Mouse (Mus musculus) gastrocnemius, postnatal 14 days (tissue): ENCODE measurements around the gene Cnnm3. TPM values are rescaled to one million over a fixed set of nuclear protein-coding genes. Genes with fewer than 3 reads are reported as not detected.
A peak's percentile ranks its signal among the peaks of the same experiment; 100 is the strongest.

Experiments
- DNase-seq: peaks from one replicate; pipeline ENCODE4 v3.0.0; 2021; ENCODE audit warnings: mixed read lengths
- intact Hi-C: fragments of 180-260 bp; cut with DNase I; formaldehyde crosslinking; loops from one replicate; pipeline ENCODE4 v1.15.1; 2025; ENCODE audit warnings: low total_unique reads
- total RNA-seq, 2 experiments: library from RNA; stranded (reverse); gene quantifications; 2 replicates each; pipeline ENCODE4 v1.2.3; 2021

The Cnnm3 gene
- total RNA-seq, 2 experiments from 2014 or later = 9.3 to 13.3 TPM

- DNase-seq = no peak
- intact Hi-C loops = loop anchor here (5.0 kb wide), 1 partner anchor 133 kb away; the partner anchor contains the start of gene Fam178b
These were observed 37.8 kb downstream of the Cnnm3 start for GRCm38 (mm10) chr1:36549491-36549890.

DNA sequence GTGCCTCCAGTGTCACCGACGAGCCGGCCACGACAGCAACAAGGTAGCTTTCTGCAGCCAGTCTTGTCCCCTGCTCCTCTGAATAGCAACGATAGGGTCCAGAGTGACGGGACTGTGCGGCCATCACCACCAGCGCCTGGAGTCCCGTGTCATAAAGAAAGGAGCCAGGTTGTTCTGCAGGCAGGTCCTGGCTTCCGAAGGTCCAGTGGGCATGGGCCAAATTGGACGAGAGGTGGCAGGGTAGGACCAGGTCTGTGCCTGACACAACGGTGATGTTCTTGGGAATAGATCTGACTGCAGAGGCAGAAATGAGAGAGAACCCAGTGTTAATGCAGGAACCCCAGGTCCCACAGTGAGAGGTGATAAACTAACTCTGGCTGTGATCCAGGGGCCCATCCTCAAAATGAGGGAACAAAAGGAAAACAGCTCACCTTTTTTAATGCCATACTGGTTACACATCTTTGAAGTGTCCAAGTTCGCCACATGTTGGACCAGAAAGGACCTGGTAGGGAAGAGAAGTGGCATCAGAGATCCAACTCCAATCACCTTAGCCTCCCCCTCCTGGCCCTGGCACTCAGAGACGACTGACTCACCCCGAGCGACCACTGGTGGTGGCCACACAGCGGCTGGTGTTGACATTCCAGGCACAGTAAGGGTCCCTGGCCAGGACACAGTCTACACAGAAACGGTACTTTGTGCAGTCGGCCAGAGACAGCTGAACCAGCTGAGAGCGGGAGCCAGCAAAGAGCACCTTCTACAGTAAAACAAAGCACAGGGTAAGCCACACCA lies 38.6 kb downstream of the Cnnm3 start:
- intact Hi-C loops = loop anchor here (5.0 kb wide), 1 partner anchor 82 kb away; no protein-coding TSS in a partner anchor
- DNase-seq = no peak

DNA sequence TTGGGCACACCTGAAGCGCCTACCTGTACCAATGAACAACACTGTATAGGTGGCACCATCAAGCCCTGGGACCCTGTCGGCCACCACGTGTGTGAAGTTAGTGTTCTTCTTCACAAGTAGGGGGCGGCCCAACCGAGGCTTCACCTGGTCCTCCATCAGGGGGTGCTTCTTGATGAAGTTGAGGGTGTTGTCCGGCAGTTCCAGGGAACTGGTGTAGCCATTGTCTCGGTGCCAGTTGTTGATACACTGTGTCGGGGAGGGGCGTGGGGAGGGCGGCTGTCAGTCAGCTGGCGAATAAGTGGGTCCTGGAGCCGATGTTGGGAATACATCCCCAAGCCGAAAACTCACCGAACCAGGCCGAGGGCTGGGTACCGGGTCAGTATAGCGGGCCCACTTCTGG lies 40.2 kb downstream of the Cnnm3 start:
- intact Hi-C loops = loop anchor here (5.0 kb wide), 1 partner anchor 80 kb away; no protein-coding TSS in a partner anchor
- DNase-seq = no peak

DNA sequence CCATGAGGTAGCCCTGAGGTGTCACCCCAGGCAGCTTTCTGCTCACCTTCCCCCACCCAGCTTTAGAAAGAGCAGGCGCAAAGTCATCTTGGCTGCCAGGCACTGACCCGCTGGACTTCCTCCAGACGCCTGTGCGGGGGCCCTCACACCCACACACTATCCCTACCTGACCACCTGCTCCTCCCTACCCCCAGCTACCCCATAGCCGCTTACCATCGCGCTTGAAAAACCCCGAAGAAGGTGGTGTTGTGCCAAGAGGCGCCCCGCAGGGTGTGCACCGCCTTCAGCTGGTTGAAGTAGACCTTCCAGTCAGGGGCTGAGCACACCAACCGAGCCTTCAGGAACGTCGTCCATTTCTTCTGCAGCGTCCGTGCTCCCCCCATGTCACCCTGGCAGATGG lies 40.8 kb downstream of the Cnnm3 start:
- no peak for DNase-seq
- intact Hi-C loops = loop anchor here (5.0 kb wide), 1 partner anchor 80 kb away; no protein-coding TSS in a partner anchor

- no peak for DNase-seq
- intact Hi-C loops = loop anchor here (5.0 kb wide), 1 partner anchor 77 kb away; no protein-coding TSS in a partner anchor
These were observed 43.1 kb downstream of the Cnnm3 start for GRCm38 (mm10) chr1:36554633-36555399.

DNA sequence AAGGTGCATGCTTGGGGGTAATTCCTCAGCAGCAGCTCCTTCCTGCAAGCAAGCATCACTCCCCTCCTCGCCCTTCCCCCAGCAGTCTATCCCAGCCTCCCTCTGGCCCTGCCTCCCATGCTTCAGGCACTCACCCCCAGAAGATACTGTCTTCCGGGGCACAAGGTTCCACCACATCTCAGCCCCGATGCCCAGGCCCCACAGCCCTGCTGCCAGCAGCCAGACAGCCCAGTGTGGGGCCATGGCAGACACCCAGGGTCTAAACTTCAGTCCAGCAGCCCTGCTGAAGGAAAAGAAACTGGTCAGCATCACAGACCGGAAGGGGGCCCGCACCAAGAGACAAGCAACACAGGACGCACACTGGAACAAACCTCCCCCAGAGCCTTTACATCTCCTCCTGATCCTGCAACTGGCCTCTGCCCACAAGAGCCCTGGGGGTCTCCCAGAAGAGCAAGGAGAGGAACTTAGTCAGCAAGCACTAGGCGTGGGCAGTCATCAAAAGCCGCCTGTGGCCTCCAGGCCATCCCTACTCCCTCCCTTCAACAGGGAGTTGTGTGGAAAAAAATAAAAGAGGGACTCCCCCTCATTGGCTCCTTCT lies 44.2 kb downstream of the Cnnm3 start:
- intact Hi-C loops = no loop called here
- DNase-seq = no peak

DNA sequence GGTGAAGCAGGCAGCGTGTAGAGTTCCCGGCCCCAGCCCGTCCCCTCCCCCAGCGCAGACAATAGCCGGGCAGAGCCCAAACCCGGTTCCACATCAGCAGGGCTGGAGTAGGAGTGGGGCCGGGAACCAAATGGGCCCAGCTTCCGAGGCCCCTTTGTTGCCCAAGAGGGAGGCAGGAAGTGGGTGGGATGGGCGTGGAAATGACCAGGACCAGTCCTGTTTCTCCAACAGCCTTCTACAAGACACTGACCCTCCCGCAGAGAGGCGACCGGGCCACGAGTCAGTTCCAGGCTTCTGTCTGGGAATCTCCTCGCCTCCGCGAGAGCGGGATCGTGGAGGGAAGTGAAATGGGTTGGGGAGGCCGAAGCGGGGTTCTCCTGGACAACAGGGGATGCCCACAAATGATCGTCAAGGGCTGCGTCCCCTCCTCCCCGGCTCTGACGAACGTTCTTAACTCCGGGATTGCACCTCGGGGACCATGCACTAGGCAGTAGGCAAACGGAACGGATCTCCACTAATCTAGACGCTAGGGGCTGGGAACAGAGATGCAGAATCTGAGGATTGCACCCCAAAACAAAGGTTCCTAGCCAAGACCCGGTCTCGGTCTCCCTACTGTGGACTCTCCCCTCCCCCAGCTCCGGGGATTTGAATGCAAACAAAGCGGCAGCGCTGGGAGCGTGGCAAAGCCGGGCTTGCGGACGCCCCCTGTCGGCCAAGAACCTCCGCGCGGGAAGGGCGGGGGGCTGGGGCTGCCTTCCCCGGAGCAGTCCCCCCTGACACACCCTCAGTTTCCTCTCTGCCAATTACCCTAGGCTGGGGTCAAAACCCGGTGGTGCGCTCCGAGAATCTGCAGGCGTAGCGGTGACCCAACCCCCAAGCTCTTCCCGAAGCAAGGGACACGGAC lies 45.1 kb downstream of the Cnnm3 start:
- peak; percentile 93 for DNase-seq
- intact Hi-C loops = no loop called here

DNA sequence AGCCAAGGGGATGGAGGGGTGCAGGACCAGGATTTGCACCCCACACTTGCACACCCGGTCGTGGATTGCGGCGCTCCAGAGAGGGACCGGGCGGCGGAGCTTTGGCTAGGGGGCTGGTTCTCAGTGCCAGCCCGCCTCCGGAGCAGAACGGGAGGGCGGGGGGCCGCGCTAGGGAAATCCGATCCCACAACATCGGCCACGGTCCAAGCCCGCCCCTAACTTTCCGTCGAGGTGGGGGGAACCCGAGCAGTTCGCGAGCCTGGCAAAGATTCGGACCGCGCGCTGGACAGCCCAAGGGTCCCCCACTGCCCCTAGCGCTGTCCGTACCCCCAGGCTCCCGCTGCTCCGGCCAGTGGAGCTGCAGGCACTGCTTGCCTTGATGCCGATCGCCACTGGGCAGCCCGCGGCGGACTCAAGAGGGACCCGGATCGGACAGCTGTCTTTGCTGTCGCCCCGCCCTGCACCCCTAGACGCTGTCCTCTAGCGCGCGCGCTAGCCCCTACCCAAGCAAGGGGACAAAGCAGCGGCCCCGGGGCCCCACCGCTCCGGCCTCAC lies 45.9 kb downstream of the Cnnm3 start:
- intact Hi-C loops = no loop called here
- DNase-seq = peak; percentile 93

- DNase-seq = peak; percentile 81
- intact Hi-C loops = no loop called here
These were observed 46.6 kb downstream of the Cnnm3 start, which contains the start of gene Sema4c for GRCm38 (mm10) chr1:36558031-36558993. Gene Sema4c (minus strand): TSS chr1:36558349.

DNA sequence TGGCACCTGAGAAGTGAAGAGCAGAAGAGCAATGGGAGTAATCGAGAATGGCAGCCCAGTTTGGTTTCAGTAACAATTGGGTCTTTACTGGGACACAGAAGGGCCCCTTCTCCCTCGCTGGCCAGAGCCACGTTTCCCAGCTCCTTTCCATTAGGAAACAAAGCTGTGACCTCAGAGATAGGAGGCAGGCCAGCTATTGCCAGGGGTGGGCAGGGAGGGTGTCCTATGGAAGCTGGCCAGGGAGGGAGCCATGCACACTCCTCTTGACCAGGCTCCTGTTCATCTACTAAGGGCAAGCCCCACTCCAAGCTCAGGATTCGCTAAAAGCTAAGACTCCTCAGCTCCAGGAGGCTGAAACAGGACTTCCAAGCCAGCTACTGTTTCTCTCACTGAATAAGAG lies 47.6 kb downstream of the Cnnm3 start:
- intact Hi-C loops = no loop called here
- no peak for DNase-seq

GRCm38 (mm10) chr1:36559888-36560287 lies 48.2 kb downstream of the Cnnm3 start:
- no peak for DNase-seq
- intact Hi-C loops = no loop called here

DNA sequence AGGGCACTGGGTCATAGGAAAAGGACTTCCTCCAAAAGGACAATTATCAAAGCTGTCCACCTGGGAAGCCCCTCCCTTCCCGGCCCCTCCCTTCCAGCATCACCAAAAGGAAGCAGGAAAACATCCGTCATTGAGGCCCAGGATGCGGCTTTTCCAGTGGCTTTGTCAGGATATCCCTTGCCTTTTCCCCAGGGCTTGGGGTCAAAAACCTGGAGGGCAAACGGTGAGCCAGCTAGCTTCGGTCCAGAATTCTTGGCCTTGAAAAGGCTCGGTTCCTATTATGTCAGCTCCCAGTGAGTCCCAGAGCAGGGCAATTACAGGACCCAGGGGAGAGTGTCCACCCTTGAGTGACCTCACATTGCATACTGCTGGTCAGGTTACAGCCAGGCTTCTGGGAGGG lies 49.2 kb downstream of the Cnnm3 start:
- no peak for DNase-seq
- intact Hi-C loops = no loop called here

GRCm38 (mm10) chr1:36562388-36562787 lies 50.7 kb downstream of the Cnnm3 start:
- intact Hi-C loops = no loop called here
- DNase-seq = no peak

DNA sequence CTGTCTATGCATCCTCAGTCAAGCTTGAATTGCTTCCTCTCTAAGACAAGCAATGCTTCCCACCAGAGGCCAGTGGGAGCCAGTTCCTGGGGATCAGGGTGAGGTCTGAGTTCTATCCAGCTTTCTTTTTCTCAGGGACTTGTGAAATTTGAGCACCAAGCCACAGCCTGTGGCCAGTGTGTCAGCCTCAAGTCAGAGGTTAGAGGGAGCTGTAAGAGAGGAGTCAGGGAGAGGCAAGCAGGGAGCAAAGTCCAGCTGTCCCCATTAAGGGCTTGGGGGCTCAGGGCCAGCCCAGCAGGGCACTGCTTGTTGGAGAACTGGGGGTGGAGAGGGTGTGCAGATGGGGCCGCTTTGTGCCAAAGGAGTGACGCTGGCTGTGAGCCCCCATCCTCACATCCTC lies 51.5 kb downstream of the Cnnm3 start:
- no peak for DNase-seq
- intact Hi-C loops = no loop called here

DNA sequence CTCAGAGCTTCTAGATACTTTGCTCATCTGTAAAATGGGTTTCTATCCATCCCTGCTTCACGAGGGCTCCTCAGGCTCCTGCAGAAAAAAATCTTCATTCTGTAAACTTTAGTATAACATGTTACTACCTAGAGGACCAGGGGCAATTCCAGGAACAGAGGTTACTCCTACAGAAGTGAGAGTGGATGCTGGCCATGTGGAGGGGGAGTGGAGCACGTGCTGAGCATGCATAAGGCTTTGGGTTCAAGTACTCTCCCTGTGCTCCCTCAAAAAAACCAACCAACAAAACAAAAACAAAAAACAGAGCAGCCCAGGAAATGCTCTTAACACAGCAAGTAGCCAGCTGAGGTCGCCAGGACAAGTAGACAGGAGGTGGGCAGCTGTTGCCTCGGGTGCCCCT lies 52.0 kb downstream of the Cnnm3 start:
- intact Hi-C loops = no loop called here
- DNase-seq = no peak

DNA sequence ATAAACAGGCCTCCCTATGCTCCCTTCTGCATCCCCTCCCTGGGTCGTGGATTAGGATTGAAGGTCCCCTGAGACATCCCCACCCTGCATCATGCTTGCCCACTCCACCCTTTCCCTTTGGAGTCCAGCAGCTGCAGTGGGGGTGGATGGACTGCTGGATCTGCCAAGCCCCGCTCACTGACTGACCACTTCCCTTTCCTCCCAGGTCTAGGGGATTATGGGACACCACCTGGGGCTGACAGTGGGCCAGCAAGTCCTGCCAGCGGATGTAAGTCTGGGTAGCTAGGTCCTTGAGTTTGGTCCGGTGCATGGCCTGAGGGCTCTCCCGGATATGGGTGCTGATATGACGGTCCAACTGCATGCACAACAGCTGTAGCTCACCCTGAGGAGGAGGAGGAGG lies 52.4 kb downstream of the Cnnm3 start:
- intact Hi-C loops = no loop called here

DNA sequence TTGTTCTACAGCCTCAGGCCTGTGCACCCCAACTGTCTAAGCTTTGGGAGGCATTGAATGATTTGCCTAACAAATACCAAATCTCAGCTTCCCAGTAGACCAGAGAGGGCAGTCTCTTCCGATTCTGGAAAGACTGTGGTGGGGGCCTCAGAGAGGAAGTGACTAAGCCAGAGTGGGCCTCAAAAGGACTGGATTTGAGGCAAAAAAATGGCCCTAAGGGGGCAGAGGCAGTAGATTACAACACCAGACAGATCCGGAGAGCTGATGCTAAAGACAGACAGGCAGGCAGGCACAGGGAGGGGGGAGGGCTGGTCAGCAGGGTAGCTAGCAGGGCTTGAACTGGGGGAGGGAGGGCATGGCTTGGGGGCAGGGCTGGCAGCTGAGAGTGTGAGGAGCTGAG lies 54.8 kb downstream of the Cnnm3 start:
- intact Hi-C loops = no loop called here
- DNase-seq = no peak

More for the DNA sequence above, 52.4 kb downstream of the Cnnm3 start:
- peak; percentile 60 for DNase-seq
